Mouse (Mus musculus) liver, embryonic 11.5 days (tissue): ENCODE results near the gene Dapk1. TPM values are rescaled to one million over a fixed set of nuclear protein-coding genes. Genes with fewer than 3 reads are reported as not detected.

Experiments used
- ATAC-seq: fragments of 200-750 bp; cut with Nextera tagmentation; replicated peaks from 2 replicates; pipeline ENCODE4 v1.8.0; 2017; ENCODE audit warnings: moderate number of reproducible peaks, mild to moderate bottlenecking, moderate TSS enrichment, moderate library complexity; ENCODE audit not compliant: low FRiP score
- DNase-seq: peaks from one replicate; pipeline ENCODE4 v3.0.0-alpha.2; 2017; ENCODE audit warnings: low spot score
- H3K27ac ChIP-seq: fragments of 300-500 bp; sonication (generic); 2 replicates; pipeline ENCODE4 v1.5.1; 2014; ENCODE audit warnings: mild to moderate bottlenecking, low read depth, low read length, control low read depth
- H3K27me3 ChIP-seq: fragments of 300-500 bp; sonication (generic); replicated peaks from 2 replicates; pipeline ENCODE4 v1.6.1; 2014; ENCODE audit warnings: low read length, mixed read lengths; ENCODE audit not compliant: control insufficient read depth, insufficient read depth
- H3K36me3 ChIP-seq: fragments of 300-500 bp; sonication (generic); 2 replicates; pipeline ENCODE4 v1.6.1; 2014; ENCODE audit warnings: mild to moderate bottlenecking, low read length, moderate library complexity, mixed read lengths; ENCODE audit not compliant: control insufficient read depth, insufficient read depth
- H3K4me1 ChIP-seq: fragments of 300-500 bp; sonication (generic); replicated peaks from 2 replicates; pipeline ENCODE4 v1.6.1; 2014; ENCODE audit warnings: low read length, mixed read lengths; ENCODE audit not compliant: control insufficient read depth, insufficient read depth
- H3K4me2 ChIP-seq: fragments of 300-500 bp; sonication (generic); 2 replicates; pipeline ENCODE4 v1.6.1; 2014; ENCODE audit warnings: mild to moderate bottlenecking, control low read depth, moderate library complexity
- H3K4me3 ChIP-seq: fragments of 300-500 bp; sonication (generic); 2 replicates; pipeline ENCODE4 v1.5.1; 2014; ENCODE audit warnings: low read depth, low read length, control low read depth
- H3K9ac ChIP-seq: fragments of 300-500 bp; sonication (generic); 2 replicates; pipeline ENCODE4 v1.6.1; 2014; ENCODE audit warnings: low read depth, low read length, control low read depth
- H3K9me3 ChIP-seq: fragments of 300-500 bp; sonication (generic); 2 replicates; pipeline ENCODE4 v1.6.1; 2016; ENCODE audit warnings: low read length, inconsistent platforms, mixed read lengths; ENCODE audit not compliant: control insufficient read depth
- WGBS: fragments of 180-500 bp; shearing (Covaris S2); extraction: QIAGEN DNeasy Blood & Tissue Kit; methylation state at CpG from one replicate; pipeline ENCODE4 v1.1.7; 2014; 5-methylcytosine and 5-hydroxymethylcytosine counted together
- polyA plus RNA-seq: library from polyadenylated mRNA; unstranded; fragments of >200 nt; fragmentation: Nextera tagmentation; extraction: Ambion mirVana; gene quantifications from 2 replicates; pipeline ENCODE4 v1.2.1, GENCODE M21; 2014

Gene Dapk1
- polyA plus RNA-seq, 1 experiment from 2014 or later: 16.4 TPM

DNA sequence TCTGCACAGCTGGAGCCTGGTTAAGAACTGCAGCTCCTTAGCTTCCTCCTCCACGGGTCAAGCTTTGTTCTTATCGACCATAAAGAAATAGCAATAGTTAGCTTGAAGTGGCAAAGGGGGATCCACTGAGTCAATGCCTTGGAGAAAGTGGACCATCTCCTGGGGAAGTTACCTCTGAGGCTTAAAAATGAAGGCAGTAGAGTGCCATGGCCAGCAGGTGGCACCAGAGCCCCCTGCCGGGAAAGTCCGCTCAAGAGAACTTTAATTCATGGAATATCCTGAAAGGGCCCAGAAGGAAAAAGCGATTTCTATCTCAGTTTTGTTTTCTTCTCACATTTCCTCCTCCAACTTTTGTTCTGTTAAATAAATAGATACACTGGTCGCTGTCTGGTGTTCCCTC lies 157.4 kb downstream of the Dapk1 start:
- Histone ChIP-seq H3K9ac (no peak overlapping the region), H3K4me2 (no peak overlapping the region), H3K4me1 (no peaks in the 10 kb centered on the region), H3K27ac (no peak overlapping the region), H3K27me3 (no peaks in the 10 kb centered on the region), H3K9me3 (no peaks in the 10 kb centered on the region), H3K4me3 (no peak overlapping the region), H3K36me3 (peaks cover 10% of the 10 kb centered on the region; the same call in 1 of the 2 replicates)
- 41% methylated on average over 6 of the region's 6 CpGs for WGBS
- DNase-seq: no peak
- ATAC-seq: no peak

DNA sequence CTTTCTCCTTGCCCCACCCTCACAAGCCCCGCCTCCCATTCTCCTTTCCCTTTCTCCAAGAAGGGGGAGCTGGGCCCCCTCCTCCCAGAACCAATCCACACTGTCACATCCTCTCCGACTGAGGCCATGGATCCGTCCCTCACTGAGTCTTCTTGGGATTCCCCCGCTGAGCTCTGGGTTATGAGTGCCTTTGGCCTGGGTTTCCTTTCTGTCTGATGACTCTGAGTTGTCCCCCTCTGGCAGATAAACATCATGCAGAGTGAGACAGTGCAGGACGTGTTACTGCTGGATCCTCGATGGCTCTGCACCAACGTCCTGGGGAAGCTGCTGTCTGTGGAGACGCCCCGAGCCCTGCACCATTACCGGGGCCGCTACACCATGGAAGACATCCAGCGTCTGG lies 158.6 kb downstream of the Dapk1 start:
- Histone ChIP-seq H3K9ac (no peak overlapping the region), H3K4me2 (no peak overlapping the region), H3K27me3 (no peaks in the 10 kb centered on the region), H3K27ac (no peak overlapping the region), H3K4me3 (no peak overlapping the region), H3K4me1 (no peaks in the 10 kb centered on the region), H3K36me3 (peaks cover 10% of the 10 kb centered on the region; the same call in 1 of the 2 replicates), H3K9me3 (no peaks in the 10 kb centered on the region)
- WGBS: 89% methylated on average over 12 of the region's 12 CpGs
- DNase-seq (no peak), ATAC-seq (no peak)

DNA sequence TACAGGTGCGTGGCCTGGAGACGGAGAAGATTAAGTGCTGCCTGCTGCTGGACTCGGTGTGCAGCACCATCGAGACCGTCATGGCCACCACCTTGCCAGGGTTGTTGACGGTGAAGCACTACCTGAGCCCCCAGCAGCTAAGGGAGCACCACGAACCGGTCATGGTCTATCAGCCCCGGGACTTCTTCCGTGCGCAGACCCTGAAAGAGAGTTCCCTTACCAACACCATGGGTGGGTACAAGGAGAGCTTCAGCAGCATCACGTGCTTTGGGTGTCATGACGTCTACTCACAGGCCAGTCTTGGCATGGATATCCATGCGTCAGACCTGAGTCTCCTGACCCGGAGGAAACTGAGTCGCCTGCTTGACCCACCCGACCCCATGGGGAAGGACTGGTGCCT lies 159.4 kb downstream of the Dapk1 start:
- peaks cover 10% of the 10 kb centered on the region; the same call in 1 of the 2 replicates for H3K36me3 ChIP-seq
- no peaks in the 10 kb centered on the region for H3K4me1 ChIP-seq
- ATAC-seq: peak; percentile 7; the same call in 1 of the 2 replicates
- 95% methylated on average over 17 of the region's 17 CpGs for WGBS
- no peak overlapping the region for H3K27ac ChIP-seq
- H3K9ac ChIP-seq: no peak overlapping the region
- no peaks in the 10 kb centered on the region for H3K27me3 ChIP-seq
- H3K4me3 ChIP-seq: no peak overlapping the region
- H3K9me3 ChIP-seq: no peaks in the 10 kb centered on the region
- no peak overlapping the region for H3K4me2 ChIP-seq
- DNase-seq: no peak

DNA sequence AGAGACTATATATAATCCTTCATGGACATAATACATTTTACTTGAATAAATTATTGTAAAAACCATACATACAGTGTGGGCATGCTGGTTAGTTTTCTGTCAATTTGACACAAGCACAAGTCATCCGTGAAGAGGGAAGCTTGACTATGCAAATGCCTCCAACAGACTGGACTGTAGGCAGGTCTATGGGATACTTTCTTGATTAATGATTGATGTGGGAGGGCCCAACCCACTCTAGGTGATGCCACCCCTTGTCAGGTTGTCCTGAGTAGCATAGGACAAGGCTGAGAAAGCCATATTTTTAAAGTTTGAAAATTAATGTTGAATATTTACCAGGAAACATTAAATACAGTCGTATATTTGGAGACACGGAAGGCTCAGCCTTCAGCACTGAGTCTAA lies 178.8 kb downstream of the Dapk1 start:
- no peak overlapping the region for H3K9ac ChIP-seq
- ATAC-seq (no peak), DNase-seq (no peak)
- no peaks in the 10 kb centered on the region for H3K27me3 ChIP-seq
- no peaks in the 10 kb centered on the region for H3K4me1 ChIP-seq
- 83% methylated on average over 3 of the region's 3 CpGs for WGBS
- H3K4me2 ChIP-seq: no peak overlapping the region
- no peaks in the 10 kb centered on the region for H3K36me3 ChIP-seq
- H3K27ac ChIP-seq: no peak overlapping the region
- no peaks in the 10 kb centered on the region for H3K9me3 ChIP-seq
- no peak overlapping the region for H3K4me3 ChIP-seq

DNA sequence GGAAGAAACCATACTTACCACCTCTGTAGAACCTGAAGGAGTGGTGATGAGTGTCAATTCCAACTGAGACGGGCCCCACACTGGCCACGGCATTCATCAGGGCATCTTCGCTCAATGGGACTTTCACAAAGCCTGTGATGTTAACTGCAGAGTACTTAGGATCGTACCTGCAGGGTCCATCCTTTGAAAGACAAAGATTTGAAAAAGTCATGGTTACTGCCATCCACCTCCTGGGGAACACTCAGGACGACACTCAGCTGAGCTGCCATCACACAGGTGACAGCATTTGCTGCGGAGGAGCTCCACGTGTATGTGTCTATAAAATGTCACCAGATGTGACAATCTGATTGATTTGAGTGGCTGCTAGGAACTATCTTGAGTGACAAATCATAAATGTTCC lies 181.6 kb downstream of the Dapk1 start:
- Histone ChIP-seq H3K27me3 (no peaks in the 10 kb centered on the region), H3K36me3 (no peaks in the 10 kb centered on the region), H3K4me2 (no peak overlapping the region), H3K9me3 (no peaks in the 10 kb centered on the region), H3K4me1 (no peaks in the 10 kb centered on the region), H3K4me3 (no peak overlapping the region), H3K9ac (no peak overlapping the region), H3K27ac (no peak overlapping the region)
- WGBS: 84% methylated on average over 7 of the region's 7 CpGs
- DNase-seq (no peak), ATAC-seq (no peak)

DNA sequence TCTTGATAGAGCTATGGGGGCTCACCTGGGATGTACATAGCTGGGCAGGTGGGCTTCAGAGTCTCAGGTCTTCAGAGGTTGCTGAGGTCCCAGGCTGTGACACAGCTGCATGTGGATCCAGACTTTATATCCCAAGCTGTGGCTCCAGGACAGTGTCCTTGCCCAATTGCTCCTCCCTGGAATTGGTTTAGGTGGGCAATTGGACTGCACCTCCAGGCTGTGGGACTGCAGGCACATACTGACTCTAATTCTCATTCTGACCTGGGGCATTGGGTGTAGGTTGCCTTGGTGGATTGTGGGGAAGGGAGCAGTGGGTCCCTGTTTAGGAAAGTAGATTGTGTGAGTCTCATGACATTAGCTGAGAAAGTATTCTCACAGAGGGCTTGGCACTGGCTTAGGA lies 184.5 kb downstream of the Dapk1 start, which contains the start of gene BC051665:
BC051665 (minus strand) TSS at position 101 of the 400 bp plus-strand sequence.
- Histone ChIP-seq H3K9me3 (no peaks in the 10 kb centered on the region), H3K27ac (no peak within 1 kb of the TSS), H3K4me2 (no peak within 1 kb of the TSS), H3K4me1 (no peaks in the 10 kb centered on the region), H3K9ac (no peak within 1 kb of the TSS), H3K4me3 (no peak within 1 kb of the TSS), H3K36me3 (no peaks in the 10 kb centered on the region), H3K27me3 (no peaks in the 10 kb centered on the region)
- no peak for DNase-seq
- no peak for ATAC-seq

DNA sequence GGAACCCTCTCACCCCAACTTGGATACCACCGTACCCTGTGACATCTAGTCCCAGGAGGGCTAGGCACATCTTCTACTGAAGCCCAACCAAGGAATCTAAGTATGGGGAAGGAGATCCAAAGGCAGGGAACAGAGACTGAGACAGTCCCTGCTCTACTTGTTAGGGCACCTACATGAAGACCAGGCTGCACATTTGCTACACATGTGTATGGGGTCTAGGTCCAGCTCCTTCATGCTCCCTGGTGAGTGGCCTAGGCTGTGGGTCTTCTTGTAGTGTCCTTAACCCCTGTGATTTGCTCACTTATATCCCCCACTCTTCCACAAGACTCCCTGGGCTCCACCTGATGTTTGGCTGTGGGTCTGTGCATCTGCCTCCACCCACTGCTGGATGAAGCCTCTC lies 187.7 kb downstream of the Dapk1 start:
- H3K9ac ChIP-seq: no peak overlapping the region
- DNase-seq (no peak), ATAC-seq (no peak)
- H3K4me1 ChIP-seq: no peaks in the 10 kb centered on the region
- no peak overlapping the region for H3K27ac ChIP-seq
- 63% methylated on average over 1 of the region's 1 CpGs for WGBS
- H3K4me3 ChIP-seq: no peak overlapping the region
- H3K9me3 ChIP-seq: no peaks in the 10 kb centered on the region
- no peaks in the 10 kb centered on the region for H3K36me3 ChIP-seq
- no peaks in the 10 kb centered on the region for H3K27me3 ChIP-seq
- H3K4me2 ChIP-seq: no peak overlapping the region

DNA sequence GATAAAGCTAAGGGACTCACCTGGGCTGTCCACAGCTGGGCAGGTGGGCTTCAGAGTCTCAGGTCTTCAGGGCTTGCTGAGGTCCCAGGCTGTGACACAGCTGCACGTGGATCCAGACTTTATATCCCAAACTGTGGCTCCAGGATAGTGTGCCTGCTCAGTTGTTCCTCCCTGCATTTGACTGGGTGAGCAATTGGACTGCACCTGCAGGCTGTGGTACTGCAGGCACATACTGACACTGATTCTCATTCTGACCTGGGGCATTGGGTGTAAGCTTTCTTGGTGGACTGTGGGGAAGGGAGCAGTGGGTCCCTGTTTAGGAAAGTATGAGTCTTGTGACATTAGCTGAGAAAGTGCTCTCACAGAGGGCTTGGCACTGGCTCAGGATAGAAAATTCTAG lies 201.0 kb downstream of the Dapk1 start, which contains the start of gene Ctsll3:
Ctsll3 (minus strand) TSS at position 101 of the 400 bp plus-strand sequence.
- ATAC-seq: no peak
- no peaks in the 10 kb centered on the region for H3K4me1 ChIP-seq
- H3K27me3 ChIP-seq: no peaks in the 10 kb centered on the region
- H3K4me2 ChIP-seq: no peak within 1 kb of the TSS
- no peak for DNase-seq
- H3K36me3 ChIP-seq: no peaks in the 10 kb centered on the region
- no peak within 1 kb of the TSS for H3K27ac ChIP-seq
- 44% methylated on average over 1 of the region's 1 CpGs for WGBS
- no peak within 1 kb of the TSS for H3K4me3 ChIP-seq
- no peaks in the 10 kb centered on the region for H3K9me3 ChIP-seq
- no peak within 1 kb of the TSS for H3K9ac ChIP-seq

DNA sequence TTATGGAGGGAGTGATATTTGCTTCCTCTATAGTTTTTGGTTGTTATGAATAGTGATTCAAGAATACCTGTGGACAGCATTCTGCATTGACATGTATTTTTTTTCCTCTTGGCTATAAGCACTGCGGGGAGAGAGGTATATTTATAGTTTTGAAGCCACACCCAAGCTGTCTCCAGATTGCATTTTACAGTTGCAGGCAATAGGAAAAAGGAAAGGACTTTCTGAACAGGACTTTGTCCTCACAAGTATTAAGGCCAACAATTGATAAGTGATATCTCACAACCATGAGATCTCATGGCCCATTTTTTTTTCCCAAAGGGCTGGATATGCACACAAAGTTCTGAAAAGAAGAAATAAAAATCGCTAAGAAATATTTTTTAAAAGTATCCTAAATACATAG lies 207.9 kb downstream of the Dapk1 start:
- no peak overlapping the region for H3K4me3 ChIP-seq
- no peaks in the 10 kb centered on the region for H3K9me3 ChIP-seq
- no peak overlapping the region for H3K9ac ChIP-seq
- H3K27me3 ChIP-seq: no peaks in the 10 kb centered on the region
- H3K4me1 ChIP-seq: no peaks in the 10 kb centered on the region
- no peak overlapping the region for H3K4me2 ChIP-seq
- ATAC-seq (no peak), DNase-seq (no peak)
- WGBS: 62% methylated on average over 2 of the region's 2 CpGs
- H3K27ac ChIP-seq: no peak overlapping the region
- no peaks in the 10 kb centered on the region for H3K36me3 ChIP-seq
